Mouse (Mus musculus): ENCODE results near the gene Sf3a1.
"Not testable (repeated sequence)": the region's sequence is repeated elsewhere in the genome, so short reads cannot be mapped to it uniquely, and the experiment has no call there.

The Sf3a1 gene

DNA sequence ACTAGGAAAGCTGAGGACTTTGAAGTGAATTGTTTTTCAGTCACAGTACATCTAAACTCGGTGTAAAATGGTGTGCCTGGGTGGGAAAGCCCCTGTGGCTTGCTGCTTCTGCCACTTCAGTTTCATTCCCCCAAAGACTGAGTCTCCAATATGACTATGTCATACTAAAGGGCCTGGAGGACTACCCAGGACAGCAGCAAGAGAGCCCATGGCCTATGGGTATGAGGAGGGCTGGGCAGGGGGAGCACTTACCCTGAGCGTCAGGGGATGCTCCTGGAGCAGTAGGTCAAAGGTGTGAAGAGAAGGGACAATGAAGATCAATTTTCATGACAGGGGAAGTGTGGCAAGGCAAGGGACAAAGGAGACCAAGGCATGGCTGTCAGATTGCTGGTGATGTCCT is 21.2 kb upstream of the Sf3a1 start:
- DNase-seq (ENCODE audit: low spot score) = no peak

DNA sequence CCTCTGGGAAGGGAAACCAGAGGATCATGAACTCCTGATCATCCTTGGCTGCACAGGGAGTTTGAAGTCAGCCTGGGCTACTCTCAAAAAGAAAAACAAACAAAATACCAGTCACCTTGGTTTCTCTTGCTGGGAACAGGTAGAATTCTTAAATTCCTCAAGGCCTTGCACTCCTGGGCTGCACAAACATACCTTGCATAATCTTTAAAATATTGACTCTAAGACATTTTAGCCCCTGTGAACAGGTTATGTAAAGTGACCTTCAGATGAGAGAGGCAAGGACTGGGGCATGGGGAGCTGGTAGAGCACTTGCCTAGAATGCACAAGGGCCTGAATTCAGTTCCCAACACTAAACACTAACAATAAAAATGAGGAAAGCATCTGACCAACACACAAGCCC is 18.6 kb upstream of the Sf3a1 start:
- DNase-seq (ENCODE audit: low spot score) = peak; percentile 44

DNA sequence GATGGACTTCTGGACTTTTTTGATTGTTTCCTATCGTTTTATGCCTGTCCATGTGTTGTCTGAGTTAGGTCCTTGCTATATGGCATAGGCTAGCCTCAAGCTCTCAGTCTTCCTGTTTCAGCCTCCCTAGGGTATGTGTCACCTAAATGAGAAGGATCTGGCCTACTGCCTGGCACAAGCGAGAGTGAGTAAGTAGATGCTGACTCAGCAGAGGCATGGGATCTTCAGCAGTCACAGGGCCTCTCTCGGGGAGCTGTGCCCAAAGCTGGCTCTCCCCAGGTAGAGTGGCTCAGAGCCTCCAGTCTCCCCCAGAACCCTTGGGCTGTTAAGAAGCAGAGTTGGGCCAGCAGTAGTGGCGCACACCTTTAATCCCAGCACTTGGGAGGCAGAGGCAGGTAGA is 17.8 kb upstream of the Sf3a1 start:
- DNase-seq (ENCODE audit: low spot score) = no peak

DNA sequence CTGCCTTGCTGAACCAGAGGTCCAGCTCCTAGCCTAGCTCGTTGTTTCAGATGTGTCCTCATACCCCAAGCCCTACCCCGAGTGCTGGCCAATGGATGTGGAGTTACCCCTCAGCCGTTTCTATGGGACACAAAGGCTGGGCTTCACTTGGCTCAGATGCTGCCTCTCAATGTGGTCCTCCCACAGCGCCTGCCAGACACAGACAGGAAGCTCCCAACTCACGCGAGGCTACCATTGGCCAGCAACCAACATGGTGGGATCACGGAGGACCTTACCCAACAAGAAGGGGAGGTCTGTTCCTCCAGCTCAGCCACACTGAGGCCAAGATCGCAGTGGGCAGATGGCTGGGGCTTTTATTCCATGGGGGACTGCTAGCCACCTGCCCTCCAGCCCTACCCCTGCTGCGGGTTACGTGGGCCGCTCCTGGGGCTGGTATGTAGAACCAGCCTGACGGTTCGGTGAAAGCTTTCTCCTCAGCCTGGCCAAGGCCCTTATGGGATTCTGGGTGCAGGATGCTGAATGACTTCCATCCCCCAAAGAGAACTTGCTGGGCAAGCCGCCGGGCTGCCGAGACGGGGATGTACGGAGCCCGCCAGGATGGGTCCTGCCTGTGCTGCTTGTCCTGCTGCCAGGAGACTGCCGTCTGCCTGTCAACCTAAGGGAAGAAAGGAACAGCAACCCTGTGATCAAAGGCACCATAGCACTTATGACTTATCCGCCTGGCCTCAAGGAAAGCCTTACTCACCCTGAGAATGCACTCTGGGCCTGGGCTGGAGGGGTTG is 16.7 kb upstream of the Sf3a1 start:
- no peak for DNase-seq (ENCODE audit: low spot score)

DNA sequence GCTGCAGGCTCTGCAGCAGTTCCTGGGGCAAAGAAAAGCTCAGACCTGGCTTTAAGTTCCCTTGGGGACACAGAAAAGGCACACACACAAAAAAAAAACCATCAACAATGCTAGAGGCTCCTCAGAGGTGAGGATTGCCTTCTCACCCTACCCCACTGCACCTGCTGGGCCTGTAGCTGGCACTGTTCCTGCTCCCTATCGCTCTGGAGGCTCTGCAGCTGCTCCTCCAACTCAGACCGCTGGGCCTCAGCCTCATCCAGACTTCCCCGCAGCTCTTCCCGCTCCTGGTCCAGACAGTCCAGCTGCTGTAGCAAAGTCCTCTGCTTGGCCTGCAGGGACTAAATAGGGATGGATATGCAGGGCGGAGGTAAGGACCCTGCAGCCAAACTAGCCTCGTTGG is 13.8 kb upstream of the Sf3a1 start:
- DNase-seq (ENCODE audit: low spot score) = no peak

DNA sequence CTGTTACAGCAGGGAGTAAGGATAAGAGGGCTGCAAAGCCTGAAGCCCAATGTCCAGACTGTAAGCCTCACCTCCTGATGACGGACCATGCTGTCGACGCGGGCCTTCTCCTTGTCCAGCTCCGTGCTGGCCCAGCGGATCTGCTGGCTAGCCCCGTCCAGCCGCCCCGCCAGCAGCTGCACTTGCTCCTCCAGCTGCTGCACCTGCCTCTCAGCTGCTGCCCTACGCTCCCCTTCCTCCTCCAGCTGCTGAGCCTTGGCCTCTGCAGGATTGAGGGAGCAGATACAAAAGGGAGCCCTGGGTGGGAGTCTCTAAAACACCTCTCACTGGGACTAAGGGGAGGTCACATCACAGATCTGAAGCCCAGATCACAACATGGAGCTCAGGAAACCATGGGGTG is 13.1 kb upstream of the Sf3a1 start:
- no peak for DNase-seq (ENCODE audit: low spot score)

DNA sequence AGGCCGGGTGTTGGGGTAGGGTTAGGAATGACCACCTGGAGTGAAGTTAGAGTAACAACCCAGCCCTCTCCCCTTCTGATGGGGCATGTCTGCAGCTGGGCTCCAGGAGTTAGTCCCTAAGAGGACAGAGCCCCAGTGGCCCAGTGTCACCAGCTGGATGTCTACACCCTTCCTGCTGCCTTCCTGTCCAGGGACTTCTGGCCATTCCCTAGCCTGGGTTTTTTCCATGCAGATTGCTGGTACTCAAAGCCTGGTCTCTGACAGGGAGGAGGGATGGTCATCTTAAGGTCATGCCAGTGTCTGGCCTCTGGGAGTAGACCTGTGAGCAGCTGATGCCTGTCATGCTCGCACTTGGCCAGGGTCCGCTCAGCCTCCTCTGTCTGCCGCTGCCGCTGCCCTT is 12.0 kb upstream of the Sf3a1 start:
- DNase-seq (ENCODE audit: low spot score) = peak; percentile 44

DNA sequence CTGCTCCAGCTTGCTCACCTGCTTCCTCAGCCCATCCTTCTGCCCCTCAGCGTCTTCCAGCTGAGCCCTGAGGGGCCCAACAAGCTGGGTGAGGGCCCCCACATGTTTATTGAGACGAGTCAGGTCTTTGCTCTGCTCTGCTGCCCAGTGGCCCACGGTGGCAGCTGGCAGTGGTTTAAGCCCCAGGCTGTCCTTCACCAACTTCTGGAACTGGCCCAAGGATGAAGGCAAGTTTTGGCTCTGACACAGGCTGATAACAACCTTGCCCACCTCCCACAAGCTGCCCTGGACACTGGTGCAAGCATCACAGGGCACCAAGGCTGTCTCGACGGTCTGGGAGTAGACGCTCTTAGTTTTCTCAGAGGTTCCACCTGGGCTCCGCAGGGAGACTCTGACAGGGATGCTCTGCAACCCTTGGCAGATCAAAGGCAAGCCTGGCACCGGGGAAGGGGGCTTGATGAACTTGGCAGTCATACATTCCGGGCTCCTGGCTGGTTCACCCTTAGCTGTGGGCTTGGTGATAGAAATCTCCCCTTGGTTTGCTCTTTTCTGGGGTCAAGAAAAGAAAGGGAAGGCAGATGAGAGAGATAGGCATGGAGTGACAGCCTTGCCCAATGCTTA is 11.5 kb upstream of the Sf3a1 start:
- DNase-seq (ENCODE audit: low spot score) = no peak

DNA sequence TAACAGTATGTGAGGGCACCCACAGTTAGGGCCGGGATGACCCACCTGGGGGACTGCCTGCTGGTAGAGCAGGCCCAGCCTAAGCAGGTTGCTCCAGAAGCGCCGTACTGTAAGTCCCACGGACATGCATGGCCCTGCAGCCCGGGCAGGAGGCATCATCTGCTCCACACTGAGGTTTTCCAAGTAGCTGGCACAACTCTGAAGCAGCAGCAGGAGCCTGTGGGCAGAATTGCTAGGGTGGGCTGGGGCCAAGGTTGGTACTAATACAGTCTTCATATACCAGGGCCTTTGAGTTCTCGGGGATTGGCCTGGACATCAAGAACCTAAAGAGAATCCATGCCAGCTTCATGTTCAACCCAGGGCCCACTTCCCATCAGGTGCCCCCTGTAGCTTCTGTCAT is 10.3 kb upstream of the Sf3a1 start:
- DNase-seq (ENCODE audit: low spot score) = no peak

DNA sequence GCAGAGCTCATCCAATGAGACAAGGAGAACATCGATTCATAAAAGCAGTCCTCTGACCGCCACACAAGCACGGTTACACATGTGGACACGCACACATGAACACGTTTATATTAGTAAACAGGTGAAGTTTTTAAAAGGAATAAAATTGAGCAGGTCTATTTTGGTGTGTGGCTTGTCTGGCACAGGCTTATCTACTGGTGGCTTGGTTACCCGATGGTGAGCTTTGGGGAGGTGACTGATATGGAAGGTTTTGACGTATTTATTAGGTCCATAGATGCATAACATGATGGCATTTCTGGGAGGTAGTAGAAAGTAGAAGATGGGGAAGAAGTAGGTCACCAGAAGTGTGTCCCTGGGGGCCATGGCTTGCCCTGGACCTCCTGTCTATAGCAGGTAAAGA is 6.5 kb upstream of the Sf3a1 start:
- DNase-seq (ENCODE audit: low spot score) = no peak

DNA sequence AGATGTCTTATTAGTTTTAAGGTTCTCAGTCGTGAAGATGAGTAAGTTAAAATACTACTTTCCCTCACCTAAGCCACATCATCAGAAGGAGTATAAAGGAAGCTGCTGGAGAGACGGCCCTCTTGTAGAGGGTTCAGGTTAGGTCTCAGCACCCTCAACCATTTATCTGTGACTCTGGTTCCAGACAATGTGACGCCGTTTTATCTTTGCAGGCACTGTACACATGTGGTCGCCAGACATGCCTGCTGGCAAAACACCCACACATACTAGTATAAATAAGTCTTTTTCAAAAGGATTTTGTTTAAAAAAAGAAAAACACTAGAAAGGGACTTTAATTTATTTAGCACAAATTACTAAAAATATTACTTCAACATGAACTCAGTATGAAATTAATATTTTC is 4.5 kb upstream of the Sf3a1 start:
- DNase-seq (ENCODE audit: low spot score) = no peak

DNA sequence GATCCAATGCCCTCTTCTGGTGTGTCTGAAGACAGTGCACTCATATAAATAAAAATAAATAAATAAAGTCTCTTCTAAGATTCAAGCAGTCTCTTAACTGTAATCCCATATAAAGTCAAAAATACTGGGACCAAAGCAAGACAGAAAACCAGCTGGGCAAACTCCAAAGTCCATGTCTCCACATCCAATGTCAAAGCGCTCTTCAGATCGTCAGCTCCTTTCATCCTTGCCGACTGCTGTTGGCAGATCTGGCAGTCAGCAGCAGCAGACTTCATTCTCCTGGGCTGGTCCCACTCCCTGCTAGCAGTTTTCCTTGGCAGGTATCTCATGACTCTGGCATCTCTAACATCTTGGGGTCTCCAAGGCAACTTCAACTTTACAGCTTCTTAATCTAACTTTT is 1.5 kb upstream of the Sf3a1 start:
- no peak for DNase-seq (ENCODE audit: low spot score)

DNA sequence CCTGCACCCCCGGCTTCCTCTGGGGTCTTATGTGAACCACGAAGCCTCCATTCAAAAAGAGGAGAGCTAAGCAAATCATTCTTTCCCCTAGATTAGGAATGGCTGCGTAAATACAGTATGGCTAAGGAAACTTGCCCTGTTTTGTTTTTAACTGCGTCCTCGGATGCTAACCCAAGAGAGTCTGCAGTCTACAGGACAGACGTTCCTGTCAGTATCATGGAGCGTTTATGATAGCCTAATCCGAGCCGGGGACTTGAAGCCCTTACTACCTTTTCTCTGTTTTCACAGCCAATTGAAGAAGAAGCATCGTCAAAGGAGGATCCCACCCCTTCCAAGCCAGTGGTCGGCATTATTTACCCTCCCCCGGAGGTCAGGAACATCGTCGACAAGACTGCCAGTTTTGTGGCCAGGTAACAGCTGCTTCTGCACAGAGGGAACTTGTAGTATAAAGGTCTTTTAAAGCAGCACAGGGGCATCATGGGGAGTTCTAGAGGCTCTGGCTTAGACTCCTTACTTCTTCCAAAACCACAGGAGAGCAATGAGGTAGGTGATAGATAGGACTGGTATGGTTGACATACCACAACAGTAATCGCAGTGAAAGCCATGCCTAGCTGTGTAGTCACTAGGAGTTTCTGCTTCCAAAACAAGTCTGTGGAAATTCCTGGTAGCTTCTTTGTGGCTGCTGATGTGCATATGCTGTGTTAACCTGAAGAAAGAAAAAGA is 769 bp downstream of the Sf3a1 start:
- DNase-seq (ENCODE audit: low spot score) = no peak

DNA sequence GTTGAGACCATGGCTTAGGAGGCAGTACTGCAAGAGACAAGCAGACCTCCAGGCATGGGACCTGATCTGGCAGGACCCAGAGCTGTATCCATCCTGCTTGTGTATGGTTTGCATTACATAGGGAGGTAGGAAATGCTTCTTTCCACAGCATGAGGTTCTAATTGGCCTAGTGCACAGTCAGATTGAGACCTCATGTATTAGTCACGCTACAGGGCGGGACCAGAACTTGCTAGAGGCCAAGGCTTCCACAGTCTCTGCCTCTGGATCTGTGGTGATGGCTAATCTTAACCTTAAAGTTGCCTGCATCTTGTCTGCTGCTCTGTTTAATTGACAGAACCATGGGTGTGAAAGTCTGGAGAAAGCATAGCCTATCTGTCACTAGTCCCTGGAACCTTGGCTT is 4.6 kb downstream of the Sf3a1 start:
- DNase-seq (ENCODE audit: low spot score) = no peak

DNA sequence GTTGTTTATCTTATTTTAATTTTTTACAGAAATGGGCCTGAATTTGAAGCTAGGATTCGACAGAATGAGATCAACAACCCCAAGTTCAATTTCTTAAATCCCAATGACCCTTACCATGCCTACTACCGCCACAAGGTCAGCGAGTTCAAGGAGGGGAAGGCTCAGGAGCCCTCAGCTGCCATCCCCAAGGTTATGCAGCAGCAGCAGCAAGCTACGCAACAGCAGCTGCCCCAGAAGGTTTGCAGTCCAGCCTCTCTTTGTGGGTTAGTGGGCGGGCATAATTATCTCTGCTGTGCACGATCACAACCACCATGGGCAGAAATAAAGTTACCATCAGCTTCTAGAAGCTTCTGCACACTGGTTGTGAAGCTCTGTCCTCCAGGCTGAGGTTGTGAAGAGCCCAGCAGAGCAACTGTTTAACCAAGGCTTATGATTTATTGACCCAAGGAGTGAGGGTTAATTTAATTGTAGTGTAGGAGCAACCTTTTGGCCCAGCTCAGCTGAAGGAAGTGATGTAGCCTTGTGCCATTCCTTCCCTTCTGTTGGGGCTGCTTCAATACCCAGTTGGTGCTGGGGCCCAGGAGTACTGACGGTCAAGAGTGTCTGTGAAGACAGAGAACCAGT is 6.4 kb downstream of the Sf3a1 start:
- no peak for DNase-seq (ENCODE audit: low spot score)

DNA sequence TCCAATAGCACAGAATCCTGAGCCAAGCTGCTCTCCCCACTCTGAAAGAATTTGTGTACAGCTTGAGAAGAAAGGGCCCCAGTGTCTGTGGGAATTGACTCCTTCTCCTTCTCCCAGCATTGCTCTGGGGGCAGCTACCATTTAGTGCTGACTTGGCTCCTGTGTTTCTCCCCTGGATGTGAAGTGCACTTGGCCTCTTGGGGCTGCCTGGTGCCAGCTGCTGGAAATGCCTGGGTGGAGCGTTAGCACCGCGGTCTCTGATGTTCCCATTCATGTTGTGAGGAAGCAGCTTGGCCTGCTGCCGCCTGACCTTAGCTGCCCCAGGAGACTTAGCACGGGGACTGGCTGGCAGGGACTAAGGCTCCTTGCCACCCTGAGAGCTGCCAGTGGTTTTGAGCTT is 14.4 kb downstream of the Sf3a1 start:
- no peak for DNase-seq (ENCODE audit: low spot score)

DNA sequence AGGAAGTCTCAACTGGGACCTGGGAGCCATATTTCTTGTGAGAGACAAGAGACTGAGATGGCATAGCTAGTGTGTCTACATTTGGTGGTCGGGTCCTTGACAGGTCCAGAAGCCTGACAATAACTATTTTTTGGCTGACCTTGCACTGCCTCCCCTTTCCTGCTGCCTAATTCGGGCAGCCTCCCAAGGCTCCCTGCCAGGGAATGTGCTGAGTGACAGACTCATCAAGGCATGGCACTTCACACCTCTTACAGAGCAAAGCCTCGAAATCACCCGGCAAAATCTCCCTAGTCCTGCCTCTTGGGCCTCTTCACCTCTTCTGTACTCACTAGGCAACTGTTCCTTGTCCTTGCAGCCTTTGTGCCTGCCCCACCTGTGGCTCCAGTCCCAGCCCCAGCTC is 17.6 kb downstream of the Sf3a1 start:
- DNase-seq (ENCODE audit: low spot score) = no peak

DNA sequence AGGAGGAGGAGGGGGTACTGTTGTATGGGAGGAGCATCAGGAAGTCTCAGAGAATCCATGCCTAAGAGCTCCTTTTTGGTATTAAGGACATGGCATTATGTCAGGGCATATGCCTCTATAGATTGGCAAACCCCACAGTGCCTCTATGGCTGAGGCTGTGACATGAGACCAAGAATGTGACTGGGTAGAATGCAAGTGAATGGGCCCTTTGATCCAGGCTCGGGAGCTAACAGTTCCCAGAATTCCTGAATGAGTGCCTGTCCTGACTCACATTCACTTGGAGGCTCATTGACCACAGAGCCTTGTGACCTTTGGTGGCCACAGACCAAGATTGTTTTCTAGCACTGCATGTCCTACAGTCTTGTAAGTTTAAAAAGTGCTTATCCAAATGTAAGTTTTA is 21.9 kb downstream of the Sf3a1 start:
- no peak for DNase-seq (ENCODE audit: low spot score)

DNA sequence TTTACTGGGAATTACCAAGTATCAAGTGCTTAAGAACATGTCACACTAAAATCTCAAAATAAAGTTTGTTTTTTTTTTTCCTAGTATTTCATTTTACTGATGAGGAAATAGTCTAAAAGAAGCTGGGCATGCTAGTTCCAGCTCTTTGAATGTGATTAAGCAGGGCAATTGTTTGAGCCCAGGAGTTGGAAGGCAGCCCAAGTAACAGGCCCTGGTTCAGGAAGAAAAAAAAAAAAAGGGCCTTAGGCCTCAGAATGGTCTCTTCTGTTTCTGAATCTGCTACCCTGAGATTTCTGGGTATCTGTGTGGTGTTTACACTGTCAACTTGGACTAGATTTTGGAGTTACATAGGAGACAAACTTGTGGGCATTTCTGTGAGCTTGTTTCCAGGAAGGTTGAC is 23.4 kb downstream of the Sf3a1 start:
- no peak for DNase-seq (ENCODE audit: low spot score)

DNA sequence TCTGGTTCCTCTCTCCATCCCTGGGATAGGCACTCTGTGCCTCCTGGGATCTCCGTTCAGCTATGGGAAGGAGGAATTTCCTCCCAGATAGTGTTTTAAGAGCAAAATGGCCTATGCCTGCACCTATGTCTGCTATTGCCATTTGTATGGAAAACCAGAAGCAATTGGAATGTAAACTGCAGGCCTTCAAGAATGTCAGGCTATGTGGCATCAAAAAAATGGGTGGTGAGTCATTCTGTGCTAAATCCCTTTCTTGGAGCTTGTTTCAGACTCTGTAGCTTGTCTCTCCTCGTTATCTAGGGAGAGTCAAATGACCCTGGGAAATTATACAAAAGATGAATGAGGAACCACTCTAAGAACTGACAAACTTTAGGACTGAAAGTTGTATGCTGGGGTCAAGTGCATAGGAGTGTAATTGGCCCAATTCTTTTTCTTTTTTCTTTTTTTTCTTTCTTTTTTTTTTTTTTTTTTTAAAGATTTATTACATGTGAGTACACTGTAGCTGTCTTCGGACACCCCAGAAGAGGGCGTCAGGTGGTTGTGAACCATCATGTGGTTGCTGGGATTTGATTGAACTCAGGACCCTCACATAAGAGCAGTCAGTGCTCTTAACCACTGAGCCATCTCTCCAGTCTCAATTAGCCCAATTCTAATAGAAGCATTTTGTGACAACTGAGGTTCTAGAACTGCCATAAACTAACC is 24.3 kb downstream of the Sf3a1 start:
- no peak for DNase-seq (ENCODE audit: low spot score)

DNA sequence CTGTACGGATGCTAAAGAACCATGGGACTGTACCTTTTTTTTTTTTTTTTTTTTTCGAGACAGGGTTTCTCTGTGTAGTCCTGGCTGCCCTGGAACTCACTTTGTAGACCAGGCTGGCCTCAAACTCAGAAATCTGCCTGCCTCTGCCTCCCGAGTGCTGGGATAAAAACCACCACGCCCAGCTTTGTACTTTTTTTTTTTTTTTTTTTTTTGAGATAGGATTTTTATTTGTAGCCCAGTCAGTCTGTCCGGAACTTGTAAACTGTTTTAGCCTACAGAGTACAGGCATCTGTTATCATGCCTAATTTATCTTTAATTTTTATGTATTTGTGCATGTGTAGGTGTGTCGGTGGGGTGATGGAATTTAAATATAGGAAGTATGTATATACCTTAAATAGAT is 25.3 kb downstream of the Sf3a1 start:
- DNase-seq (ENCODE audit: low spot score) = not testable (repeated sequence)

All from lung, postnatal 25 days (tissue).